Mouse (Mus musculus): Measurements from ENCODE around the gene Batf.
"Not testable (repeated sequence)": the region's sequence is repeated elsewhere in the genome, so short reads cannot be mapped to it uniquely, and the experiment has no call there.

Gene Batf

GRCm38 (mm10) chr12:85686466-85687216, at the start of gene Batf:
Gene Batf (plus strand): TSS chr12:85686669.
- DNase-seq, result no peak

GRCm38 (mm10) chr12:85637932-85638331, 48.5 kb upstream of the Batf start:
- DNase-seq, result no peak

- DNase-seq, result no peak
Observed at GRCm38 (mm10) chr12:85638541-85639325, 47.7 kb upstream of the Batf start.

DNA sequence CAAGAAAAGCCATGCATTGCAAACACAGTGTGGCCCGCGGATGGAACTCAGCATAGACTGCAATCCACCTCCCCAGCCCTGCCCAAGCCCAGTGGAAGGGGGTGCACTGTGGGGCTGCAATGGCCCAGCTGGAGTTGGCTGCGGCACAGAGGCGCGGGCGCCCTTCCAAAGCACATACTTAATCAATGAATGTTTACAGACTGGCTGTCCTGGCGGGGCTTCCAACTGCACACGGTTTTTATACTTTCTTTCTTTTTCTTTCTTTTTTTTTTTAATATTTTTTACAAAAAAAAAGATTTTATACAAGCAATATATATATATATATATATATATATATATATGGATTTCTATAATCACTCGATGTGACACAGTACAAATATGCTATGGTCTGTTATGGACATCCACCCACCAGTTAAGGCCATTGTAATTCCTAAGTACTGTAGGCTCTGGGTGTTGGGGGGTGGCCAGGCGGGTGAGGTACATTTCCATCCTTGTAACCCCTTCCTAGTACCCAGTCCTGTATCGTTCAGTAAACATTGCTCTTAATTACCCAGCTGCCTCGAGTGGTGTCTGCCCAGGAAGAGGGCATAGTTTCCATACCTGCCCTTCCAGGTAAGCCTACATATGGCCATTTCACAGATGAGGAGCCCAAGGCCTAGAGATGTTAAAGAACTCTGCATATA, 47.0 kb upstream of the Batf start:
- no peak for DNase-seq

DNA sequence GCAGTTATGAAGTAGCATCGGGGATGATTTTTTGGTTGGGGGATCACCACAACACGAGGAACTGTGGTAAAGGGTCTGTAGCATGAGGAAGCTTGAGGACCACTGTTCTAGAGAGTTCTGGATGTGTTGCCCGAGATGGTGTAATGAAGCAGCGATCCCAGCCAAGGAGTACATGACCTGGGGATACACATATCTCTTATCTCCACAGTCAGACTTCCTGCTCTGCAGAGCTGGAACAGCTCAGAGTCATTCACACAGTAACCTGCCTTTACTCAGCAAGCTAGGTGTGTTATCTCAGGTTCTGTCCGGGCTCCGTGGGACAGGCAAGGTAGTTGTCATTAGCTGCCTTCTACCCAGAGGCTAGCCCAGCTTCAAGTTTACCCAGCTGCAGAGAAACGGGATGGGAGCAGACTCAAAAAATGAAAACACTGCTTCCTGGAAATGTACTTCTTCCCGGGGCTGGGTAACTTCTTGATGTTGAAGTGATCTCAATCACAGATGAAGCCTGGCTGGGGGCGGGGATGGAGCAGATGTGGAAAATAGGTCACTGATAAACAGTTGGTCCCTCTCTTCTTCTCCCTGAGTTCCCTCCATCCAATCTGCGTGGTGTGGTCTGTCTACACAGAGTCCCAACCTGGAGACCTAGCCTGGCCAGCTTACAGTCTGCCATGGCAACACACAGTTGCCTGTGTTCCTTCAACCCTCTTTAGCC, 45.5 kb upstream of the Batf start:
- DNase-seq, result no peak

DNA sequence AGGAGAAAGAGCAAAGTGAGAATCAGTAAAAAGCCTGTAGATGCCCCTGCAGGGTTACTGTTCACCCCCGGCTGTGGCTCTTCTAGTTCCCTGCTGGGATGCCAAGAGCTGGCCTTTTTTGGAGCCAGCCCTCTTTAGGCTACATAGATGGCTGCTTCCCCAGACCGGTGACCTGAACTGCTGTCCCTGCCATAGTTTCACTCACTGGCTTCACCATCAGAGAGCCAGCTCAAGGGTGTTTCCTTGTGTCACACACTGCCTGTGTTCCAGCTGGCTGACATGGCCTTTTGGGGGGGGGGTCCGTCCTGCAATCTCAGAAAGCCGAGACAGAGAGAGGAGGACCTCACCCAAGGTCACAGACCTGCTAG, 44.9 kb upstream of the Batf start:
- DNase-seq, result no peak

- no peak for DNase-seq
Observed at GRCm38 (mm10) chr12:85643735-85644134, 42.7 kb upstream of the Batf start.

- no peak for DNase-seq
Observed at GRCm38 (mm10) chr12:85645664-85646063, 40.8 kb upstream of the Batf start.

DNA sequence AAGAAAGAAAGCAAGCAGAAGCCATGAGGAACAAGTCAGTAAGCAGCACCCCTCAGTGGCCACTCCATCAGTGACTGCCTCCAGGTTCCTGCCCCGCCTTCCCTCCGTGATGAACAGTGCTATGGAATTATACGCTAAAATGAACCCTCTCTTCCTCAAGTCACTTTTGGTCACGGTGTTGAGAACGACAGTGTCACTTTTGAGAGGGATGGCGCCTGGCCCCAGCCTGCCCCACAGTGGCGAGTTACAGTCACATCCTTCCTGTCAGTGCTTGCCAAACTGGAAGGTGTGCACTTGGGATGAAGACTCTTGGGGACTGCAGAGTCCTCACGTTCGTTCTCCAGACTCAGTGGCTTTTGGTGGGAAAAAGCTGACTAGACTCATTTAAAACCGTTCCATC, 39.1 kb upstream of the Batf start:
- DNase-seq, result peak; percentile 21

- no peak for DNase-seq
Observed at GRCm38 (mm10) chr12:85647955-85648354, 38.5 kb upstream of the Batf start.

GRCm38 (mm10) chr12:85659319-85659718, 27.1 kb upstream of the Batf start:
- no peak for DNase-seq

GRCm38 (mm10) chr12:85660855-85661254, 25.6 kb upstream of the Batf start:
- DNase-seq, result no peak

DNA sequence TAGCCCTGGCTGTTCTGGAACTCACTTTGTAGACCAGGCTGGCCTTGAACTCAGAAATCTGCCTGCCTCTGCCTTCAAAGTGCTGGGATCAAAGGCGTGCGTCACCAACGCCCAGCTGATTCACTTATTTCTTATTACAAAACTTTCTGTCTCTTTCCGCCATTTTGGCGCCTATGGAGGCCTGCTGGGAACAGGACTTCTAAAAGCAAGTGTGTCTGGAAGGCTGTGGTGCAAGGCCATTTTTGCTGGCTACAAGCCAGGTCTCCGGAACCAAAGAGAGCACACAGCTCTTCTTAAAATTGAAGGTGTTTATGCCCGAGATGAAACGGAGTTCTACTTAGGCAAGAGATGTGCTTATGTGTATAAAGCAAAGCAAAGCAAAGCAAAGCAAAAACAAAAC, 24.2 kb upstream of the Batf start:
- not testable (repeated sequence) for DNase-seq

DNA sequence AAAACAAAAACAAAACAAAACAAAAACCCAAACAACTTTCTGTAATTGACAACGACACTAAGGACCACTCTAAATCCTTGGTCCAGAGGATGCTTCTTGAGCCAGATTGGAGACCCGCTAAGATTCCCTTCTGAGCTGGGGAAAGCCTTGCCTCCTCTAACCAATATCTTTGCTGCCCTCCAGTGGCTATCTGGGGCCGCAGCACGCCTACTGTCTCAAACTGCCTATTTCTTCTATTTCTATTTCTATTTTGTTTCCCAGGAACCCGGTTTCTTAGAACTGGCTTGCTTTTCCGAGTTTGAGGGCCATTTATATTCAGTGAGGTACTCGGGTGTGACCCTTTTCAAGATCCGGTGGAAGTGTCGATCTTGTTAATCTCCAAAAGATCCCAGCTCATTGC, 23.6 kb upstream of the Batf start:
- peak; percentile 88 for DNase-seq

DNA sequence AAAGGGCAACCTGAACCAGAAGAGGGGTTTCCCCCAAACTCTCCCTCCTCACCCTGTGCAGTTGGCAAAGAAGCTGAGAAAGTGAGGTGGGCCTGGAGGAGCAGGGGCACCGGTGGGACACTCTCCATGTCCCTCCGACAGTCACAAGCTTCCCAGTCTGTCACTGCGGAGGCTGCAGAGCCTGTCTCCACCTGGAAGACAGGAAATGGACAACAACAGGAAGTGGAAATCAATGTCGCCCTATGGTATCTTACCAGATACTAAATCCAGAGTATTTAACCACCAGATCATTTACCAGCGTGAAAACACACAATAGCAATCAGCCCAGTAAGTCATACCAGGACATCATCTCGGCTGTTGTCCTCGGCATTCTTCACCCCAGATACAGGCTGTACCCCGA, 20.4 kb upstream of the Batf start:
- DNase-seq, result no peak

- DNase-seq, result no peak
Observed at GRCm38 (mm10) chr12:85667071-85667470, 19.4 kb upstream of the Batf start.

GRCm38 (mm10) chr12:85668696-85669095, 17.8 kb upstream of the Batf start:
- DNase-seq, result no peak

GRCm38 (mm10) chr12:85670080-85670479, 16.4 kb upstream of the Batf start:
- no peak for DNase-seq

- DNase-seq, result no peak
Observed at GRCm38 (mm10) chr12:85673914-85674313, 12.6 kb upstream of the Batf start.

DNA sequence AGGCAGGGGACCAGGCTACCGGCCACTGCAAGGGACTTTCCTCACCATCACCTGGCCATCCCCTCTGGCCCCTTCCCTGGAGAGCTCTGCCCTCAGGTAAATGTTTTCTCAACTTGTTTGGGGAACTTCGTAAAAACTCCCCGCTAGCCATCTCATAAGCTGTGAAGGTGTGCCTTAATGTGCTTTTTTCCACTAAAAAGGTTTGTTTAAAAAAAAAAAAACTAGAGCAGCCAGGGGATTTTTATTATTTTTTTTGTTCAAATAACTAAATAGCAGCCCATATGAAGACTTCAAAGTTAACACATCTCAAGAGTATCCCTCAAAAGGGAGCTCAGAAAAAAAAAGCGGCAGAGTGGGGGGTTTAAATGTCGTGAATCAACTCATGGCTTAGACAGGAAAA, 7.4 kb upstream of the Batf start:
- DNase-seq, result no peak

GRCm38 (mm10) chr12:85679808-85680207, 6.7 kb upstream of the Batf start:
- DNase-seq, result no peak

DNA sequence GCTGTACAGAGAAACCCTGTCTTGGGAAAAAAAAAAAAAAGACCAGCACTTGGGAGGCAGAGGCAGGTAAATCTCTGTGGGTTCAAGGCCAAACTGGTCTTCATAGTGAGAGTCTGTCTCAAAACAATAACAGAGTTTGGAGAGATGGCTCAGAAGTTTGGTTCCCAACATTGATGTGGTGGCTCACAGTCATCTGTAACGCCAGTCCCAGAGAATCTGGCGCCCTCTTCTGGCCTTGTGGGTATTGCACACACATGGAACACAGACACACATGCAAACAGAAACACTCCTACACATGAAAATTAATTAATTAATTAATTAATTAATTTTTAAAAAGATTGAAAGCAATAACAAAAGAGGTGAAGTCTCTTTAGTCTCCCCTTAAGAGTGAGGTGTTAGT, 4.1 kb upstream of the Batf start:
- no peak for DNase-seq
